Mouse (Mus musculus): Measurements from ENCODE around the gene Tnfsf13.
A peak's percentile ranks its signal among the peaks of the same experiment; 100 is the strongest.
"Not testable (repeated sequence)": the region's sequence is repeated elsewhere in the genome, so short reads cannot be mapped to it uniquely, and the experiment has no call there.

Tnfsf13 gene

DNA sequence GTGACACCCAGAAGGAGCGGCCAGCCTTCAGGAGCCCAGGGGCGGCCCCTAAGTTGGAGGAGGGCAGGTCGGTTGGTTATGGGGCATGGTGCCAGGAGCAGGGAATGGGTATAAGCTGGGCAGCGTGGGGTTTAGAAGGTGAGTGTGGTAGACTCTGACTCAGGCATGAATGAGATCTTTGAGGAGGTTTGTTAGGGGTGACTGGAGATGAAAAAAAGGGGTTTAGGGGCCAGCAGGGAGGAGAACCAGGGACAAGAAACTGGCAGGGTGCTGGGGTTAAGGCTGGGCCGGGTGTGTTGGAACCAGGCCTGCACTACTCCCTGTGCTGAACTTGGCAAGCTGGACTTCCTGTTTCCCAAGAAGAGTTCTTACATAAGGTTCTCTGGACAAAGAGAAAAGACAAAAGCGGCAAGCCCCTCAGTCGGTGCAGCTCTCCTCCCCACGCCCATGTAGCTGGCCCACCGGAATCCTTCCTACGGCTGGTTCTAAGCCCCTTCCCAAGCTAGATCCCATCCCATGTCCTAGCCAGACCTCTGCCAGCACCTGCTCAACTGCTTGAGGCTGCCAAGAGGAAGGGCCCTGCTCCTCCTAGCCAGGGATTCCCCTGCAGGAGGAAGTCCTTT lies at the start of gene Tnfsf13:
Gene Tnfsf13, minus strand, starts transcription at position 259 of the 623 bp plus-strand sequence.
- DNase-seq (ENCODE audit: extremely low spot score, low read depth, low spot score) = no peak

DNA sequence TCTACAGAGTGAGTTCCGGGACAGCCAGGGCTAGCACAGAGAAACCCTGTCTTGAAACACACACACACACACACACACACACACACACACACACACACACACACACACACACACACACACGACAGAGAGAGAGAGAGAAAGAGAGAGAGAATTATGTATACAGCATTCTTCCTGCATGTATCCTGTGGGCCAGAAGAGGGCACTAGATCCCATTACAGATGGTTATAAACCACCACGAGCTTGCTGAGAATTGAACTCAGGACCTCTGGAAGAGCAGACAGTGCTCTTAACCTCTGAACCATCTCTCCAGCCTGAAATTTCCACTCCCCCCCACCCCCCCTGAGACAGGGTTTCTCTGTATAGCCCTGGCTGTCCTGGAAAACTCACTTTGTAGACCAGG lies 45.8 kb upstream of the Tnfsf13 start:
- DNase-seq (ENCODE audit: extremely low spot score, low read depth, low spot score) = not testable (repeated sequence)

DNA sequence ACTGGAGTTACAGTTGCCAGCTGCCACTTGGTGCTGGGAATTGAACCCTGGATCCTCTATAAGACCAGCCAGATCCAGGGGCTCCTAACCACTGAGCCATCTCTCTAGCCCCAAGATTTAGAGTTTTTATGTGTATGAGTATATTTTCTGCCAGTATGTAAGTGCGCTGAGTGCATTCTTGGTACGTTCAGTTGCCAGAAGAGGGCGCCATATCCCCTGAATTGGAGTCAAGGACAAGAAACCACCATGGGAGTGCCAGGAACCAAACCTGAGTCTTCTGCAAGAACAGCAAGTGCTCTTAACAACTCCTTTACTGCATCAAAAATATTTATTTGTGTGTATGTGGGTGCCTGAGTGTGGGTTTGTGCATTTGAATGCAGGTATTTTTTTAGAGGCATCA lies 43.5 kb upstream of the Tnfsf13 start:
- DNase-seq (ENCODE audit: extremely low spot score, low read depth, low spot score) = peak; percentile 24

DNA sequence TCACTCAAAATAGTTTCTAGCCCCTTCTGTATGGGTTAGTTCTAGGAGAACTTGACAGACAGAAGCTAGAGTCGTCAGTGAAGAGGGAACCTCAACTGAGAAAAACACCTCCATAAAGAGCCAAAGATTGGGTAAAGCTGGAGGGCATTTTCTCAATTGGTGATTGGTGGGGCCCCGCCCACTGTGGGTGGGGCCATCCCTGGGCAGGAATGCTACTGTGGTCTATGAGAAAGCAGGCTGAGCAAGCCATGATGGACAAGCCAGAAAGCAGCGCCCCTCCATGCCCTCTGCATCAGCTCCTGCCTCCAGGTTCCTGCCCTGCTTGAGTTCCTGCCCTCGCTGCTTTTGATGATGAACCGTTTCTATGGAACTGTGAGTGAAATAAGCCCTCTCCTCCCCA lies 40.4 kb upstream of the Tnfsf13 start:
- no peak for DNase-seq (ENCODE audit: extremely low spot score, low read depth, low spot score)

DNA sequence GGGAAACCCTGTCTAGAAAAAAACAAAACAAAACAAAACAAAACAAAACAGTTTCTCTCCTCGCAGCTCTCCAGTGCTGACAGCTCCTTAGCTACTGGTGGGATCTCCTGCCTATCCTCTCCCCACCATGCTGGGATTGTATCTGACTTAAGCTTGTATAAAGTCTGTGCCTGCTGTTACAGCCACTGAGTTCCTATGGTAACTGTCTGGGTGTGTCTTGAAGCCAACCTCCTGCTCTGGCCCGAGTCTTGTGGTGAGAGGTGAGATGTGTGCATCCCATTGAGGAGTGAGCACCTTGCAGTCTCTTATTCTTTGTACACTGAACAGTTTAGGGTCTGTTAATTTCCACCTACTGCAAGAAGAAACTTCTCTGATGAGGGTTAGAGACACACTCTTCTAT lies 37.5 kb upstream of the Tnfsf13 start:
- DNase-seq (ENCODE audit: extremely low spot score, low read depth, low spot score) = no peak

DNA sequence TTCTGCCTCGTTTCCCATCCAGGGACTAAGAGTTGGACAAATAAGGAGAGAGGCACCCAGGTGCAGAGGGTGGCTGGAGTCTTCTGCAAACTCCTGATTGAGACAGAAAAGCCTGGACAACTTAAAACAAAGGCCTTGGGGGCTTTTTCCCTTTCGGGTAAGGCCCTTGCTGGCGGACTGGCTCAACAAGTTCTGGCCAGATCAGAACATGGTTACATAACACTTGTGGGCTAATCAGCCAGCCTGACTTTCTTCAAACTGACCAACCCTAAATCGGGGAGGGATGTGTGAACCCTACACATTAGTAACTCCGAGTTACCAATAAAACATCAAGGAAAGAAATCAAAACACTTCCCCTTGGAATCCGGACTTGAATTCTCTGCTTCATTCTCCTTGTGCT lies 35.3 kb upstream of the Tnfsf13 start:
- no peak for DNase-seq (ENCODE audit: extremely low spot score, low read depth, low spot score)

DNA sequence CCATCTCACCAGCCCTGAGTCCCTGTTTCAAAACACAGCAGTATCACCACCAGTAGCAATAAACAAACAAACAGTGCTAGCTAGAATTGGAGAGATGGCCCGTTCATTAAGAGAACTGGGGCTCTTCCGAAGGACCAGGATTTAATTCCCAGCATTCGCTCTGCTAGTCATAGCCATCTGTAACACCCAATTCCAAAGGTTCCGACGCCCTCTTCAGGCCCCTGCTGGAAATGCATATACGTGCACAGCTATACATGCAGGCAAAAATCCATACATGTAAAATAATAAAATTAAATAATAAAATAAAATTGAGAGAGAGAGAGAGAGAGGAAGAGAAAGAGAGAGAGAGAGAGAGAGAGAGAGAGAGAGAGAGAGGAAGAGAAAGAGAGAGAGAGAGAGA lies 33.8 kb upstream of the Tnfsf13 start:
- DNase-seq (ENCODE audit: extremely low spot score, low read depth, low spot score) = no peak

DNA sequence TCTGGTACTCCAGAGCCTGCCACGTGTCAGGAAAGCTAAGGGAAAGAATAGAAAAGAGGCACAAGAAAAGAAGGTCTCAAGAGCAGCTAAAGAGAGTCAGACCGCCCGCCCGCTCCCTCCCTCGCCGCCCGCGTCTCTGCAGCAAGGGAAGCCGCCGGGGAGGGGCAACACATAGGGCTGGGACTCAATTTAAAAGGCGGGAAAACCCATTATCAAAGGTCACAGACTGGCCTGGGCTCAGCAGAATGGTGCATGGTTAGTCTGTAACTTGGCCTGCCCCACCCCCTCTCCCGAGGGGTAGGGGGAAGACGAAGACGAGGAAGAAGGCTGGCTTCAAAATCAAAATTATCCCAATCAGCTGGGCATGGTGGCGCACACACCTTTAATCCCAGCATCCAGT lies 33.1 kb upstream of the Tnfsf13 start:
- DNase-seq (ENCODE audit: extremely low spot score, low read depth, low spot score) = no peak

DNA sequence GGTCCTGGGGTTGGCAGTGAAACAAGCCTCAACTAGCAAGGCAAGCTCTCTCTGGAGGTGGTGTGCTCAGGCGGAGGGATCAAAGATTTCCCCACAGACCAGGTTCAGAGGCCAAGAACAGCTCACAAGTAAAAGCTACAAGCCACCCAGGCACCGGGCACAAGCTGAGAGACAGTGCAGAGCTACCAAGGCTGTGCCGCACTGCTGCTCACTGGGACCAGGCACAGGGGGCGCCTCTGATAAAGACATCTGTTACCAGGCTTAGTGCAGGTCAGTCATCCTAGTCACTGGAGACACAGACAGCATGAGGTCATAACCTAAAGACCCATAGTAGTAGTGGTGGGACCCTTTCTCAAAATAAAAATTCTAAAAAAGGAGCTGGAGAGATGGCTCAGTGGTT lies 31.4 kb upstream of the Tnfsf13 start:
- no peak for DNase-seq (ENCODE audit: extremely low spot score, low read depth, low spot score)

DNA sequence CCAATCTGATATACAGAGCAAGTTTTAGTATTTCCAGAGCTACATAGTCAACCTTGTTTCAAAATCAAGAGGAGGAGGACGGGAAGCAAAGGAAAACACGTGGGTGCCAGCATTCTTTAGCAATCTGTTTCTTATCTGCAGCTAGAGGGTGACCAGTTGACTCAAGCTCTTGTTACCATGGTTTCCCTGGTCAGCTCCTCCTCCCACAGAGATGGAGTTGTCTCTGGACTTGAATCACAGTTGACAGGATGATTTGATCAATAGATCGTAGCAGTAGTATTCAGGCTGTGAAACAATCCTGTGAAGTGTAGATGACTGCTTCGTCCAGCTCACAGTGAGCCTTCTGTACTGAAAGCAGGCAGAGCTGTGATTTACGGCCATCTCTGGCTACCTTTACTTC lies 30.3 kb upstream of the Tnfsf13 start:
- peak; percentile 46 for DNase-seq (ENCODE audit: extremely low spot score, low read depth, low spot score)

DNA sequence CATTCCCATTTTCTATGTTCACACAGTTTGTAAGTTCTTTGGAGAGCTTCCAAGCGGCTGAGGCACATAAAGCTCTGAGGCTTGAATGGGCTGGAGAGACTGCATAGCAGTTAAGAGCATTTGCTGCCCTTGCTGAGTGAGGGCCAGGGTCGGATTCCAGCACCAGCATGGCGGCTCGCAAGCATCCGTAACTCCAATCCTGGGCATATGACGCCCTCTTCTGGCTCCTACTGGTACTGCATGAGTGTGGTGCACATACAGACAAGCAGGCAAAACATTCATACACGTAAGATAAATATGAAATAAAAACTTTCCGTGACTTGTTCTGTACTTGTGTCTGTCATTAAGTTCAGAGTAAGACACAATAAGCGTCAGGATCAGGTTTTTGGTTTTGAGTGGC lies 29.9 kb upstream of the Tnfsf13 start:
- peak; percentile 31 for DNase-seq (ENCODE audit: extremely low spot score, low read depth, low spot score)

DNA sequence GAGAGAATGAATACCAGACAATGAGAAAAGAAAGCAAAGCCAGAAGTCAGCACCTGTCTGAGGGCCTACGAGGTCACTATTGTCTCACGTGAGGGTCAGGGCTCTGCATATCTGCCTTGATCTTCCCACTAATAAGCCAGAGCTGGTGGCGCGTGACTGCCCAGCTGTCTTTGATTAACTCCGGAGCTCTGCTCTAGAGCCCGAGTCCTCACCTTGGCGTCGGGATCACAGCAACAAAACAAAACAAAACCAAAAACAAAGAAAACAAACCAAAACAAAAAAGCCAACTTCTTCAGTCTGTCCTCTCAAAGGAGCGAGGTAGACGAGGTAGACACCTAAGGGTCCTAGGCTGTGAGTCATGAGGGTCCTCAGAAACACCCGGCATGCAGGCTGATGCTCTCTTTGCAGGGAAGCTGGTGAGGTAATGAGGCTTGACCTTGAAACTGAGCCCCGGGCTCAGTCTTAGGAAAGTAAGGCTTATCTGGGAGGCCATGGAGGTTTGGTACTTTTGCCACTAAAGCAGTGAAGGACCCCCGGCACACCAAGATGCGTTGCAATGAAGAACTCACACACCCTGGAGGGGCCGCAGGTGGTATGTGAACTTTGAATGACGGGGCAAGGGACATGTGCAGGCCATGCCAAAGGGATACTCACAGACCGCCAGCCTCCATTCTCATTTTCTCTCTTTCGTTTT lies 29.2 kb upstream of the Tnfsf13 start:
- peak; percentile 76 for DNase-seq (ENCODE audit: extremely low spot score, low read depth, low spot score)

DNA sequence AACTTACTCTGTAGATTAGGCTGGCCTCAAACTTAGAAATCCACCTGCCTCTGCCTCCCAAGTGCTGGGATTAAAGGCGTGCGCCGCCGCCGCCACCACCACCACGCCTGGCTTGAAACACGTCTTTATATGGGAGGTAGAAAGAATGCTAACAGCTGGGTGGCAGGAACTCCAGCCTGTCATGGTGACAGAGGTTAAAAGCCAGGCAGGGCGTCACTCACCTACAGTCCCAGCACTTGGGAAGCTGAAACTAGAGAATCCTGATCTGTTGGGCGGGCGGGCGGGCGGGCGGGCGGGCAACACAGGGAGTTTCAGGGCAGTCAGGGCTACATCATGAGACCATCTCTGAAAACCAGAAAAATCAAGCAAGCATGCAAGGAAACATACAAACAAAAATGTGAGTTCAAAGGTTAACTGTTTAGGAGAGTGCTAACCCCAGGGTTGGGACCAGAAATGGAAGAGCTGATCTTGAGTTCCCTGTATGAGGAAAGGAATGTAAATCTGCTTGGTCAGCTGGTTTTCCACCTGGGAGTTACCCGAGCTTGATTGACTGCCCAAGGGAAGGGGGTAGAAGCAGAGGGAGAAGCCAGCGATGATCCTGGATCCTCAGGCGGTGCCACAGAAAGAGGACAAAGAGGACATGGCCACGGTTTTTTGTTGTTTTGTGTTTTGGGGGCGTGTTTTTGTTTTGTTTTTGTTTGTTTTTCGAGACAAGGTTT lies 27.5 kb upstream of the Tnfsf13 start:
- no peak for DNase-seq (ENCODE audit: extremely low spot score, low read depth, low spot score)

DNA sequence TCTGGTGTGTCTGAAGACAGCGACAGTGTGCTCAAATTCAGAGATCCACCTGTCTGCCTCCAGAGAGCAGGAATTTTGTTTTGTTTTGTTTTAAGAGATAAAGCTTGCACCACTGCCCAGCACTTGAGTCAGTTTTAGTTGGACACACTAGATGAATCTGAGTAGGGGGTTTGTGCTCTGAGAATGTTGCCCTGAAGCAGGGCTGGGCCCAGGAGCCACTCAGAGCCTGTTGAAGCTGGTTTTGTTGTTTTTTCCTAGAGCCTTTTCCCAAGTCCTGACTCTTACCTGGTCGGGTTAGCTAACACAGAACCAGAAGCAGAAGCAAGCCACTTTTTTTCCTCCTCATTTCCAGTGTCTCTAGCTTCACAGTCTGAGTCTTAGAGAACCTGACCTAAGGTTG lies 25.5 kb upstream of the Tnfsf13 start:
- DNase-seq (ENCODE audit: extremely low spot score, low read depth, low spot score) = no peak

DNA sequence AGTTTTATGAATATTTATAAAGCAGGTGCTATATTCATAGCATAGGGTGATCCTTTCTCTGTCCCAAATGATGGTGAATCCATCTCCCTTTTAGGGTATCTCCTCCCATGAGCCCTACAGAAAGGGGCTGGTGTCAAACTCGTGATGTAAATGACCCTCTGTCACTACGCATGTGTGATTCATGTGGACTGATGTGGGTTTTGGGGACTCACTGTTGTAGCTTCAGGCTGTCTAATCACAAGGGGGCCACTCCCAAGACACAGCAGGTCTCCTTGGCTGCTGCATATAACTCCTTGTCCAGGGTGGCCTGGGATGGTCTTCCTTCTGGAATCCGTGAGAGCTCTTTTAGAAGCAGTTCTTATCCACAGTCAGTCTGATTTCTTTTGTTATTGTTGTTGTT lies 24.9 kb upstream of the Tnfsf13 start:
- DNase-seq (ENCODE audit: extremely low spot score, low read depth, low spot score) = no peak

DNA sequence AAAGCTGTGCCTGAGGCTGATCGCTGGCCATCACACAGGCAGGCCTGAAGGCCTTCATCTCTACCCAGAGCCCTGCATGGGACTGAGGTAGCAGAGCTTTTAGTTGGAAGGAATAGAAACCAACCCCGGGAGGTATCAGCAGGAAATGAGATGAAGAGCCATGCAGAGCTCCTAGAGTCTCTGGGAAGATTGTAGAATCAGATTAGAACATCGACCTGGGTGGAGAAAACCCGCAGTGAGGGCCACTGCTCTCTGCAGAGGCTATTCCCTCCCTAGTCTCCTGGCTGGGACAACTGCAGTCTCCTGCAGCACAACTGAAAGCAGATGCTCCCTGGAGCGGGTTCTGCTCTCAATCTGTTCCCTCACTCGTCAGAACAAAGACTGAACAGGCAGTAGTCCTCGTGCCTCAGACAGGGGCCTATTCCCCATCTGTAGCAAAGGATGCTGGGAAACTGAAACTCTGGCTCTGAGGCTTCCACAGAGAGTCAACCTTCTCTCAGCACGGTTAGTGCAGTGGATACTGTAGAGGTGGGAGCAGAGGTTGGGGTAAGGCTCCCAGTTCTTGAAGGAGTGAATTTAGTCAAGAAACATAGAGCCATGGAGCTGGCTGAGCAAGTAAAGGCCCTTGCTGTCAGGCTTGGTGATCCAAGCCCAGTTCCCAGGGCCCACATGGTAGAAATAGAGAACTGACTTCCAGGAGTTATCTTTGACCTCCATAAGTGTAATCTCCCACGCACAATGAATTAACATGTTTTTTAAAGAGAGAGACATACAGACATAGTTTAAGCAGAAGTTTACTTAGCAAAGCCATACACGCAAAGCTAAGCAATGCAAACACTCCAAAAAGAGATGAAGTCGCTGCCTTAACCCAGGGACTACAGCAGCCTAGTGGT lies 24.2 kb upstream of the Tnfsf13 start:
- no peak for DNase-seq (ENCODE audit: extremely low spot score, low read depth, low spot score)

DNA sequence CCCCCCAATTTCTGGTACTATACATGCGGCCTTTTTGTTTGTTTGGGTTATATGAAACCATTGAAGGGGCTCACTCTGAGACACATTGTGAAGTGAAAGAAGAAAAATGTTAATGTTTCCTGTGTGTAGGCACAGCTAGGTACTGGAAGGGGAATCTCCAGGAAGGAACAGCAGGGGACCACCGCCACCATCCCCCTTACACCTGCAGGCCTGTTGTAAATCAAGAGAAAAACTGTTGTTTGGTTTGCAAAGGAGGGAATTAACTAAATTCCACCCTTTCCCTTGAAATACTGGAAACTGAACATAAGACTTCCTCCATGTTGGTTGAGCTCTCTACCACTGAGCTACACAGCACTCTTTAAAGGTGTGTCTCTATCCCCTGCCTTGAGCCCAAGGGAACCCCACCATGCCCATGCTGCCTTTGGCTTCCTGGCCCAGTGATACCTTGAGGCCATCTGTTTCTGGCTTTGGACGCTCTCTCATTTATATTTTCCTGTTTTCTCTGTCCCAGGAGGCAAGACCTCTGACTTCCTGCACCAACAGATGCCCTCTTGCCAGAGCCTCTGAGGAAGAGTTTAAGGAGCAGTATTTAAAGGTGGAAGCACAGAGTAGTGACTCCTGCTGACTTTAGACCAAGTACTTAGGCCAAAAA lies 23.2 kb upstream of the Tnfsf13 start:
- no peak for DNase-seq (ENCODE audit: extremely low spot score, low read depth, low spot score)

DNA sequence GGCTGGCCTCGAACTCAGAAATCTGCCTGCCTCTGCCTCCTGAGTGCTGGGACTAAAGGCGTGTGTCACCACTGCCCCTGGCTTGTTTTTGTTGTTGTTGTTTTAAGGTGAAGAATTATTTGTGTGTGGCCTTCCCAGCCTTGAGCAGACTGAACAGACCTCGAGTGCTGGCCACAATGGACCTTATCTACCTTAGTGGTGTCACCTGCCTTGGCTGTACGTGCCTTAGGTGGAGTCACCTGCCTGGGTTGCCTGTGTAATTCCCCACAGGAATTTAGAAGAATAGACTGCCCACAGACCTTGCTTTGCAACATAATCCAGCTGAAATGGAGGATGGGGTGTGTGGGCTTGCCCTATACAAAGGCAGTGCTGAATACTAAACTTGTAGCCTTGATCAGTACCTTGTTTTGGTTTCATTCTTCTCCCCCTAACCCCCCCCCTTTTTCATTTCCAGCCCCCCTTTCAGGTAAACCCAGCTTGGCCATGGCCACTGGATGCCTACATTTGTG lies 22.3 kb upstream of the Tnfsf13 start:
- no peak for DNase-seq (ENCODE audit: extremely low spot score, low read depth, low spot score)

DNA sequence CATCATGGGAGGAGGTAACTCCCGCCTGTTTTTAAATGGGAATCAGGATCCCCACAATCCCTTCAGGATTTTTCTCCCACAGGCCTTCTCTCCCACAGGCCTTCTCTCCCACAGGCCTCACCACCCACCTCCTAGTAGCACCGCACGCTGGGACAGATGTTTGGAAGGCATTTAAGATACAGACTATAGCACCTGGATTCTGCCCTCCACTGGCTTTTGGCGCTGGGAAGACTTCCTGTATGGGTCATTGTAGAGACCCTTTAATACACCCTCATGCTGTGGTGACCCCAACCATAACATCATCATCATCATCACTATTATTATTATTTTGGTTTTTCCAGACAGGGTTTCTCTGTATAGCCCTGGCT lies 21.9 kb upstream of the Tnfsf13 start:
- no peak for DNase-seq (ENCODE audit: extremely low spot score, low read depth, low spot score)

DNA sequence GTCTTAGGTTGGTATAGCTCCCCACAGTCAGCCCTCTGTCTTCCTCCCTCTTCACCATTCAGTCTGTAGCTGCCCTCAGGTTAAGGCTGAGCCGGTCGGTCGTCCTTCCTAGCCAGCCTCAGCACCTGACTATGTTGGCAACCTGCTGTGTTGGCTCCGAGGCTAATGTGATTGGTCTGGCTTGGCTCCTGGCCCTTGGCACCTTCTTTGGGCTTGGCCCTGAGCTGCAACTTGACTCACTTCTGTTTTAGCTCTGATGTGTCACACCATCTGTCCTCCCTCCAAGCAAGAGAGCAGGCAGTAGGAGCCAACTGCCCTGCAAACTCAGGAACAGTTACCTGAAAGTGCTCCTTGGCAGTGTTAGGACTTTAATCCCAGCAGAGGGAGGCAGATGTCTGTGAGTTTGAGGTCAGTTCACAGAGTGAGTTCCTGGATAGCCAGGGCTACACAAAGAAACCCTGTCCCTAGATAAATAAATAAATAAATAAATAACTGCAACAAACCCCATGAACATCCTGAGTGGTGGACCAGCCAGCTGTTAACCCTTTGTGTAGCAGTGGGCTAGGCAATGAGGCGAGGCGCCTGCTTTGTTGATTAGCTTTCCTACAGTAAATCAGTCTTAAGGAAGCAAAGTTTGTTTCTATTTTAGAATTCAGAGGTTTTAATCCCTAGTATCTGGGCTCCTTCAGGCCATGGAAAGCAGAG lies 21.3 kb upstream of the Tnfsf13 start:
- DNase-seq (ENCODE audit: extremely low spot score, low read depth, low spot score) = no peak
